Mouse (Mus musculus) left cerebral cortex, adult 9 months (tissue): ENCODE measurements around the gene Slc12a8.
"Not testable (repeated sequence)": the region's sequence is repeated elsewhere in the genome, so short reads cannot be mapped to it uniquely, and the experiment has no call there.

ENCODE experiments used
- DNase-seq, 2 experiments: peaks; one replicate each; pipeline ENCODE4 v3.0.0; 2022; ENCODE audit warnings: low spot score in 2 of 2

The Slc12a8 gene

GRCm38 (mm10) chr16:33516807-33517565, at the start of gene Slc12a8:
Gene Slc12a8, plus strand, starts transcription at chr16:33517328.
- DNase-seq, result peak; percentile 72 to 75

- no peak for DNase-seq
These were observed 49.7 kb upstream of the Slc12a8 start for GRCm38 (mm10) chr16:33467451-33467850.

- no peak for DNase-seq
These were observed 47.2 kb upstream of the Slc12a8 start for GRCm38 (mm10) chr16:33469973-33470372.

GRCm38 (mm10) chr16:33474381-33474780, 42.7 kb upstream of the Slc12a8 start:
- no peak for DNase-seq

- no peak for DNase-seq
These were observed 37.2 kb upstream of the Slc12a8 start for GRCm38 (mm10) chr16:33479926-33480325.

GRCm38 (mm10) chr16:33481148-33481547, 36.0 kb upstream of the Slc12a8 start:
- DNase-seq, result no peak

- DNase-seq, result no peak
These were observed 34.8 kb upstream of the Slc12a8 start for GRCm38 (mm10) chr16:33482309-33482708.

GRCm38 (mm10) chr16:33487709-33488108, 29.4 kb upstream of the Slc12a8 start:
- no peak for DNase-seq

GRCm38 (mm10) chr16:33494374-33494773, 22.8 kb upstream of the Slc12a8 start:
- no peak for DNase-seq

GRCm38 (mm10) chr16:33508082-33508481, 9.0 kb upstream of the Slc12a8 start:
- no peak for DNase-seq

GRCm38 (mm10) chr16:33509231-33509630, 7.9 kb upstream of the Slc12a8 start:
- DNase-seq, result not testable (repeated sequence)

- not testable (repeated sequence) for DNase-seq
These were observed 6.3 kb upstream of the Slc12a8 start for GRCm38 (mm10) chr16:33510856-33511255.

GRCm38 (mm10) chr16:33512555-33512954, 4.6 kb upstream of the Slc12a8 start:
- no peak for DNase-seq

- no peak for DNase-seq
These were observed 499 bp downstream of the Slc12a8 start for GRCm38 (mm10) chr16:33517627-33518026.

- no peak for DNase-seq
These were observed 1.1 kb downstream of the Slc12a8 start for GRCm38 (mm10) chr16:33518236-33518635.

- no peak for DNase-seq
These were observed 2.9 kb downstream of the Slc12a8 start for GRCm38 (mm10) chr16:33519916-33520568.

GRCm38 (mm10) chr16:33522516-33522915, 5.4 kb downstream of the Slc12a8 start:
- DNase-seq, result no peak

- DNase-seq, result no peak
These were observed 6.4 kb downstream of the Slc12a8 start for GRCm38 (mm10) chr16:33523571-33523970.

- no peak for DNase-seq
These were observed 12.7 kb downstream of the Slc12a8 start for GRCm38 (mm10) chr16:33529502-33530454.

- no peak for DNase-seq
These were observed 14.1 kb downstream of the Slc12a8 start for GRCm38 (mm10) chr16:33531184-33531583.

GRCm38 (mm10) chr16:33536456-33536855, 19.3 kb downstream of the Slc12a8 start:
- no peak for DNase-seq
